Mouse (Mus musculus): ENCODE measurements around the gene Slc38a3.

The Slc38a3 gene

DNA sequence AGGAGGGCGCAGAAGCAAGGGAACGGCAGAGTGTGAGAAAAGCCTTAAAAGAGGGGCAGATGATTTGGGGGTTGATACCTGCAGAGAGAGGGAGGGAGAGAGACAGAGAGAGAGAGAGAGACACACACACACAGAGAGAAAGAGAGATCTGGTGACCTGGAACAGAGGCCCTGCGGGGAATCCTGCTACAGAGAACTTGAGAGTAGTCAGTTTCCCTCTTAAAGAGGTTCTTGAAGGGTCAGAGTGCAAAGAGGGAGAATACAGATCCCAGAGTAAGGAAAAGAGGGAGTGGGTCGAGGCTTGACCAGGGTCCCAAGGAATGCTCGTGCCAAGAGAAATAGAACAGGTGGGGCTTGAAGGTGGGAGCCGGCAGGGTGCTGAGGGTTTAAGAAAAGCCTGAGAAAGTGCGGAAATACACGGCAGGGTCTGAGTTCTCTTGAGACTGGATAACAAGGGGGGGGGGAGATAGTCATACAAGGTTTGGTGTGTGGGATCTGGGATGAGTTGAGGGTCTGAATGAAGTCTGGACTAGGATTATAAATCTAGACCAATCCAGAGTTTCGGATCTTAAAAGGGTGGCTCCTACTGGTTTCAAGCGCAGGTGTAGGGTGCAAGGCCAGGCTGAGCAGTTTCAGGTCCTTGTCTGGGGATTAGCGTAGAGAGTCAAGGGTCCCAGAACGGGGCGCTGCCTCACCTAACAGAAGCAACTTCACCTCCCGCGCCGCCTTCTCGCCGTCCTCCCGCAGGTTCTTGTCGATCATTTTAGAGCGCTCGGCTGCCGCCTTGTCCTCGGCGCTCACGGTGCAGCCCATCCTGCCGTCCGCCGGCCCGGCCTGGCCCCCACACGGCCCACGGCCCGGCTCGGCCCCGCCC lies 34.7 kb downstream of the Slc38a3 start:
- DNase-seq: peak; percentile 42

DNA sequence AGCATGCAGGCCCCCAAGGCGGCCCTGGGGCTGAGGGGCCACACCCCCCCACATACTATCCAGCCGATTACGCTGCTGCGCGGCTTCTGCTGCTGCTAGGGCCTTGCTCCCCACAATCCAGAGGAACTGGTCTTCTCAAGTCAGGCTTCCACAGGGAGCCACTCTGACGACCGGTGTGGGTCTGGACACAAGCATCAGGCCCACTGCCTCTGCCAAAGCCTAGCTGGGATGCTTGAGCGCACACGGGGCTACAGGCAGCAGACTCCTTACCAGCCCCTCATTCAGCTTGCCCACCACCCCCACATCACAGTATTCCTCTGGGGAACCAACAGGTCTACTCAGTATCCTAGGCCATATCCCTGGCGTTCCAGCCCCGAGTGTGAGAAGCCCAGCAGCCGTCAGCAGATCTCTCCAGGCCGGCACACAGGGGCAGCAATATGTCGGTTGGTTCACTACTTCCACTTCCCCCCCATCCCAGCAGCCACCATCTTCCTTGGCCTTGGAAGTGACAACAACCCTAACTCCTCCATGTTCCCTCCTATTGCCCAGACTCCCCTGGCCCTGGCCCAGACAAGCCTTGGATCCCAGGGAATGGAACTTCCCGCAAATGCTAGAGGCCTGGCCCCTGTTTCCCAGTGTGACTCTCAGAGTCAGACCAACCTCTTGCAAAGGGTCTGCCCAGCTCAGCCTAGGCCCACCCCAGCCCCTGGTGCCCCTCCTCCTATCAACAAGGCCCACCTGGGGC lies 35.5 kb downstream of the Slc38a3 start:
- DNase-seq: peak; percentile 66

DNA sequence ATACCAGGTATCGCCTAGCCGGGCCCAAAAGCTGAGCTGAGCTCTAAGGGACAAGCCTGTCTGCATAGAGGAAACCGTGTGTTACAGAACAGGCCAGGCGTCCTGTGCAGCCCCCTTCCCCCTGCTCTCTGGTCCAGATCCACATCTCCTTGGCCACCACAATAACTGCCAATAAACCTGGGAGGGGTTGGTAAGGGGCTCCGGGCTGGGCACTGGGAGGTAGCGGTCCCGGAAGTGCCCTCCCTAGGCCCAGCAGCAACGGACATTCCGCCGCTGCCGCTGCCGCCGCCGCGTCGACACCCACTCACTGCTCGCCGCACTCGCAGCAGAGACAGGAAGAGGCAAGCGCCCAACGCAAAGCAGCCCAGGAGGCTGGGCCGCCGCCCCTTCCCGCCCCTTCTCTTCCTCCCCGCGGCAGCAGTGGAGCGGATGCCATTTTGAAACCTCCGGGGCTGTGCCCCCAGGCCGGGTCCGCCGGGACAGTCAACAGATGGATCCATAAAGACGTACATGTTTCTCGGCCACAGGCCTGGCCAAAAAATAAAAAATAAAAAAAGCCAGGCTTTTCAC lies 36.2 kb downstream of the Slc38a3 start:
- DNase-seq: peak; percentile 65

DNA sequence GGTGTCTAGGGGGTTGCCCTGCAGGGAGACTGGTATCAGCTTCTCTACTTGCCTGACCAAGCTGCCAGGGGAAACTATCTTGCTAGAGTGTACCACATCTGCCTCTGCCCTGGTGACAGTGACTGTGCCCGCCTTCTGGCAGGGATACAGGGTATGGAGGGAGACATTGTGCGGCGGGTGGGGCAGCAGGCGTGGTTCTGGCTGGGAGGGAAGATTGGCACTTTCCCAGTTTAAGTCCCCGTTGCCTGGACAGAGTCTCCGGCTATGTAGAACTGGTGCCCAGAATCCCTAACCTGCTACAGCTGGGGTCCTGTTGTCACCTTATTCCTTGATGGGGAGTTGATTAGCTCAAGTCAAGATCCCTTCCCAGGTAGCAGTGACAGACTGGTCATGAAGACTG lies 36.9 kb downstream of the Slc38a3 start:
- peak; percentile 73 for DNase-seq

DNA sequence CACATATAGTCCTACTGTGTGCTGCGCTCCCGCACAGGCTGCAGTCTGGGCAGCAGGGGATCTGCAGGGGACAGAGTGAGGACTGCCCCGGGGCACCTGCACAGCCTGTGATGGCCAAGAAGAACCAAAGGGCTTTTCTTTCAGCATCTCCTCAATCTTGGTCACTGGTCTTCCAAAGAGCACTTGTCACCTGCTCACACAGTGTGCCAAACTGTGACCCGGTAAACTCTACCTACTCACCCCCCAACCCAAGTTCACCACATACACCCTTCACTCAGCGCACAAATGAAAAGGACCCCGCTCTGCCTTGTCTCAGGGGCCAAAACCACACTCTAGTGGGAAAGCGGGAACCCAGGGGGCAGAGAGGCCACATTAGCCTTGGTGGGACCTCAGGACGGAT lies 37.5 kb downstream of the Slc38a3 start:
- peak; percentile 30 for DNase-seq

DNA sequence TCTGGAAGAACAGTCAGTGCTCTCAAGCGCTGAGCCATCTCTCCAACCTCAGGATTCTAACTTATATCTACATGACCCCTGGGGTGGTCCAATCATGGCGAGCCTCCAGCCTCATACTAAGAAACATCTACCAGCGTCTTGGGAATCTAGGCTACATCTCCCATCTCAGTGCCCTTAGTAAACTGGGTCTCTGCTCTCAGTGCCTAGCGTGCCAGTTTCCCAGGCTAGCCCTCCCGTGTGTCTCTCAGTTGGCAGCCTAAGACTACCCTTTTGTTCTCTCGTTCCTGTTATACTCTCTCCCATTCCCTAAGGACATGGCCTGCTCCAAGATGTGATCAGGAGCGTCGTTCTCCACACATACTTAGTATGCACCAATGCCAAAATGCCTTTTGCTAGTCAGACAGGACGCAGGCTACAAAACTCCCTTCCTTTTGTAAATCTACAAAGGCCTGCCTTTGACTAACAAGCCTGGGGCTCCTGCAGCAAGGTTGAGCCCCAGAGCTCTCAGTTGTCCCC lies 38.0 kb downstream of the Slc38a3 start:
- peak; percentile 32 for DNase-seq

DNA sequence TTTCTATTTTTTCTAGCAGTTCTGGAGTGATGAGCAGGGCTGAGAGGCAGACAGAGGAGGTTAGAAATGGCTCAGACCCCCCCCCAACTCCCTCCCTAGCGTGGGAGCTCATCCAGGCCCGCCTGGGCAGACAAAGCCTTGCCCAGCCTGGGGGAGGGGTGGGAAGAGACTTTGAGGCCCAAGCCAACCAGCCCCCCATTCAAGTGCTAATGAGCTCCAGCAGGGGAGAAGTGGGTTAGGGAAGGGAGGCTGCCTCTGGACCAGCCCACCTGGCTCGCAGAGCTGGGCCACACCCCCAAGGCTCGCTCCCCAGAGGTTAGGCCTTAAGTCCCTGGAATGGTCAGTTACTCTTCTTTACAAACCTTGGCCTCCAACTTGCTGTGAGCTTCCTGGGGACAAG lies 38.8 kb downstream of the Slc38a3 start:
- peak; percentile 64 for DNase-seq

DNA sequence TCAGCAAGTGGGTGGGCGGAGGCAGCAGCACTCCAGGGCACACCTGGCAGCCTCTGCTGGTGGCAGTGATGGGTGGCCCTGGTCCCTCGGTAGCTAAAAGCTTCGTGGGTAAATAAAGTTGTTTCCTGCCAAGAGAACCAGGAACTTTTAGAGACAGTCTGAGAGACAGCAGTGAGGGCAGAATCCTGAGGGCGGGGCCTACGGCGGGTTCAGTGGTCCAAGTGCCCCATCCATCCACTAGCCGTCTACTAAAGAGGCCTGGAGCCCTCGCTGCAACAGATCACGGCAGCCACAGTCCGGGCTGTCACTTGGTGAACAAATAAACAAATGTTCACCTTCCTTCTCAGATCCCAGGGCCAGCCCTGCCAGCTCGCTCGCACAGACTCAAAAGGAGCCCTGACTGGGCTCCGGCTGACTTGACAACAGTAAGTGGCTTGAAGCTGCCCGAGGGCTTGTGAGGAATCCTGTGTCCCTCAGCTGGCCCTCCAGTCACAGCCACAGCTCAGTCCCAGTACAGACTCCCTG lies 39.4 kb downstream of the Slc38a3 start:
- peak; percentile 51 for DNase-seq

DNA sequence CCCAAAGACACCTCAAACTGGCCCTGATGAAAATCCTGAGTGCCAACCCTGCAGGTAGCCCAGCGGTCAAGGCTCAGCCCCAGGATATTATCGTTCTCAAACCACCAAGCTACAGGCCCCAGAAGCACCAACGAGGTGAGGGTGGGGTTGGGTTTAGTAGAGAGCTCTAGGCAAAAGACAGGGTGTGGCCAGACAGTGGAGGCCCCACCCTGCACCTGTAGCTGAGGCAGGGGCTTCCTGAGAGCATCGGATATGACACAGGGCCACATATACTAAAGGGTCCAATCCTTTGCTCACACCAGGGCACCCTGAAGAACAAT lies 40.0 kb downstream of the Slc38a3 start:
- DNase-seq: peak; percentile 42

DNA sequence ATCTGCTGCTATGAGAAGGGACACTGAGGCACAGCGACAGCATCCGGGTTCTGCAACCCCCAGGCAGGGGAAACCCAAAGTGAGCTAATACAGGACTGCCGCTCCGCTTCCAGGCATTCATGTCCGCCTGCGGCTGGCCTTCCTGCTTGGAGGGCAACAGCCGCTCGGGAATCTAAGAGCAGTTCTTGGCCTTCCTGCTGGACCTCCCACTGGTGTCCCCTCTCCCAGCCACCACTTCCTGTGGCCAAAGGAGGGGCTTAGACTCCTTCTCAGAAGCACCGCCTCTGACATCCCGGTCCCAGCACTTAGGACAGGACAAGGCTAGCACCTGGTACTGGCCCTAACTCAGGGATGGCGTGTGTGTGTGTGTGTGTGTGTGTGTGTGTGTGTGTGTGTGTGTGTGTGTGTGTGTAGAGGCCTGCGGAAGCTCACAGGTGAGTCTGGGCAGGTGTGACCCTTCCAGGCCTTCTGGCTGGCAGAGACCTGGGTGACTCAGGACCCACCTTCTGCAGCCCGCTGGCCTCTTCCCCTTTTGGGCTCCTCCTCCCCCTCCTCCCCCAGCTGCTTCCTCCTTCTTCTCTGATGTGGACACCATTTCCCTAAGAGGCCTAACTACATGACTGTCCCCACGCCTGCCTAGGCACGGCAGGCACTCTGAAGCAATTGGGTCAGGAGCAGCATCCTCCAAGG lies 40.5 kb downstream of the Slc38a3 start:
- DNase-seq: peak; percentile 48

DNA sequence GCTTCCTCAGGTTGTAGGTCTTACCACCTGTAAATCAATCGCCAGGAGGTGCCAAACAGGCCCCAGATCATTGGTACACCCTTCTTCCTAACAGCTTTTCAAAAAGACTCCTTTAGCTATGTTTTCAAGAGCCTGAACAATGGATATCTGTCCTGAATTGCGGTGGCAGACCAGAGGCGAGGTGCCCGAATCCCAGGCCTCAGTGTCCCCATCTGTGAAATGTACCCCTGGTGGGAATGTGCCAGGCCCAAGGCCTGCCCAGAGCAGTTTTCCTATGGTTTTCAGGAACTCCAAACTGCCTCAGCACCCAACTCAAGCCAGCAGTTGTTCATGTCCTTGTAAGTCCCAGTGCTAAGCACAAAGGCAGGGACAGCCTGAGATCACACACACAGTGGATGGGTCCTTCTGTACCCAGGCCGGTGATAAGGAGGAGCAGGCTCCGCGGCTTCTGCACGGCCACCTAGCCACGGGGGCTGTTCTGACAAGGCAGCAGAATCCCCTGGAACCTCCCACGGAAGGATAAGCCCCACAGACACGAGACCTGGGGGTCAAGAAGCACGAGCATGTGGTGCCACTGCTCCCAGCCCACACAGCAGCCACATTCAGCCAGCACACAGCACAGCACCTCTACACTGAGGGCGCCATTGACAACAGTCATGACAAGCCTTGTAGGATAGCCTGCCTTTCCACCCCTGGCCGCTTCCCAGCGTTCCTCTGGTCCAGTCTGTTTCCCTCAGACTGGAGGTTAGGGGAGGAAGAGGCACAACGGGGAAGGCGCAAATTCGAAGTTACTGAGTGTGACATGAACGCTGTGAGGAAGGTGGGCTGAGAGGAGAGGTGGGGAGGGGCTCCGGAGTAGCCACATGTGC lies 41.7 kb downstream of the Slc38a3 start:
- peak; percentile 51 for DNase-seq

DNA sequence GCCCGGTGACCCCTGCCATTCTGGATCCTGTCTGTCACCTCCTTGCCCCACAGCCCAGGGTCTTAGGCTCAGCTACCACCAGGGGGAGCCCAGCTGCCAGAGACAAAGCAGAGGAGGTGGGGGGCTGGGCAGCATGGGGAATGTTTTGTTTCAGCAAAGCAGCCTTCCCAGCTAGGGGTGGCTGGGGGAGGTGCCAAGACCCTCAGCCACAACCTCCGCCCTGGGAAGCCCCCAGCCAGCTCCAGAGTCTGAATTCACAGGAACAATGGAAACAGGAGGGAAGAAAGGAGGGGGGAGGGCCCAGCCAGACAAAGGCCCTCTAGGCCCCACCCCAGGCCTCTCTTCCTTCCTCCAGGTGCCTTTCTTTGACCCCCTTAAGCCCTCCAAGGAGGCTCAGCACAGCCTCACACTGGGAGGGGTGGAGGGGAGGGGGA lies 42.5 kb downstream of the Slc38a3 start:
- peak; percentile 81 for DNase-seq

DNA sequence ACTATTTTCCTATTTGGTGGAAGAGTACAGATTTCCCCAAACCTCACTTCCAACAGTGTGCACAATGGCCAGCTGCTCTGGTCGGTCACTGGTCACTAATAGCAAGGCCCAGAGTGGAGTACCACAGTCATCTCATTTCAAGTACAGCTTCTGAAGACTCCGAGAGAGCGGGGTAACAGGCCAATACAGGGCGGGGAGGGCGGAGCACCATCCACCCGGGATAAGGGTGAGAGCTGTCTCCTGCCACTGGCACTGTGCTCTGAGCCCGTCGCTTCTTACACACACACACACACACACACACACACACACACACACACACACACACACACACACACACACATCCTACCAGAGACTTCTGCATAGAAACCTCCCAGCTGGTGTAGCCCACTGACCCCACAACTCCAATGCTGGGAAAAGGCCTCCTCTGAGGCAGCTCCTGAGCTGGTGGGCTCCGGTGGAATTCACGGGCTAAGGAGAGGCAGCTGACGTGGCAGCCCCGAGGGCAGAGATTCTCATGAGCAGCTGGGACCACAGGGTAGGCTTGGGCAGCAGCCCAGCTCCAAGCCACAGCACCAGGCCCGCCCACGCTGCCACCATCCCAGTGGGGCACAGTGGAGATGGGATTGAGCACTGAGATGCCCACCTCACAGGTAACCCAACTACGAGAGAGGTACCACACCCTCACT lies 43.0 kb downstream of the Slc38a3 start:
- peak; percentile 45 for DNase-seq

DNA sequence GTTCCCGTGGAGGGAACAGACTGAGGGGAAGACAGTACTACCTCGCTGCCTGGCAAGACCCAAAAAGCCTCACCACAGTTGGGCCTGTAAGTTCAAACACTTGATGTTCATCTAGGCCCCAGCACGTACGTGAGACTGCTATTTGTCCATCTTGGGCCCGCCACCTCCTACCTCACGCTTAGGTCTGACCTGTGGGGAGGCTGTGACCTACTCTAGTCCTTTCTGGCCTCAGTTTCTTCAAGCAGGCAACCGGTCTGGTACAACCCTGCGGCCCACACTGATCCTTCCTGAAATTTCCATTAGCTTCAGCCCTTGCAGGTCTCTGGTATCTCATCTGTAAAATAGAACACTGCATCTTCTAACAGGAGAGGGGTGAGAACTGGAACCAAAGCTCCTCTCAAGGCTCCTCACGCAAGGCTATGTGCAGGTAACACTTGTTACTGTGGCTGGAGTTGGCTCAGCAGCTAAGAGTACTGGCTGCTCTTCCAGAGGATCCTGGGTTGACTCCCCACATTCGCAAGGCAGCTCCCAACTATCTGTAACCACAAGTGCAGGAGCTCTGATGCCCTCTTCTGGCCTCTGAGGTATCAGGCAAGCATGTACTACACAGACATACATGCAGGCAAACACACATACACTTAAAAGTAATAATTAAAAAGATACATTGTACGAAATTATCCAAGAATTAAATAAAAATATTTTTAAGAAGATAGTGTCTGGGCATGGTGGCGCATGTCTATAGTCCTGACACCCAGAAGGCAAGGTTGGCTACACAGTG lies 43.8 kb downstream of the Slc38a3 start:
- no peak for DNase-seq

DNA sequence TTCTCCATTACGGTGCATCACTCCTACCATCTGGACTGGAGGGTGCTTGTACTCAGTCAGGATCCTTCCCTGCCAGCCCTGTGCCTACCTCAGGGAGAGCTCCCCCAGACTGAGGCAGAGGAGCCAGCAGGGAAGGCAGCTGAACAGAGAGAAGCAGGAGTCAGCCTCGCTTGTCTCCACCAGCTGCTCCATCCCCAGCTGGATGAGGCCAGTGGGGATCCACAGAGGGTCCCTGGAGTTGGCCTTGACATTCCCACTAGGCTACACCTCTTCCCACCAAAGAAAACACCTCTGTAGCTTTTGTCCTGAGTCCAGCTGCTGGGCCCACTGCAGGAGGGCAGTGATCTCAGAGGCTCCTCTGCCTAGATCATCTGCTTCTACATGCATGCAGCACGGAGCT lies 44.4 kb downstream of the Slc38a3 start:
- peak; percentile 28 for DNase-seq

DNA sequence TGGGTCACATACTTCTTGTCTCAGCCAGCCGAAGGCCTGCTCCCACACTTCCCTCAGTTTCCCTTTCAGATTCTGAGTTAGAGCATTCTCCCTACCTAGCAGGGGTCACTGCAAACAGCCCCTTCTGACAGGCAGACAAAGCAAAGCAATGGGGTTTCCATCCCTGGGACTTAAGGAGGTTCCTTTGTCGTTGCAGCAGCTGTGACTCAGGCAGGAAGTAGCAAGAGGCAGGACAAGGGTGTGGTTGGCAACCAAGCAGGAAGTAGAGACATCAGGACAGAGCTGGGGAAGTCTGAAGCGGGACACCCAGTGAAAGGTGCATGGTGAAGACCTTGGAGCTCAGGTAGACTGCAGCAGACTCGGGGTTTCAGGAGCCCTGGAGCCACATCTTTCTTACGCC lies 44.8 kb downstream of the Slc38a3 start:
- DNase-seq: no peak

DNA sequence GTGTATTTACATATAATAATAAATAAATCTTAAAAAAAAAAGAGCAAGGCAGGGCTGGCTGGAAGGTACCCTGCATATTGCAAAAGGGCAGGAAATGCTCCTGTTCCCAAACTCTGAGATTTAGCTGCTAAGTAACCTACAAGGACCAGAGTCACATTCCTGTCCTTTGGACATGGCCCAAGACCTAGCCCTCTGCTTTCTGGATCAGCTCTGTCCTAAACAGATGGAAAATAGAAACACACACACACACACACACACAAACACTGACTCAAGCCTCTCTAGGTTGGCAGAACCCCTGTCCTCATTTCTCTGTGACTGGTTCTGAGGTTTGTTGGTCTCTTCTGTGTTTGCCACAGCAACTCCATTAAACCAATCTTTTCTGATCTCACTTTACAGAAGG lies 48.4 kb downstream of the Slc38a3 start:
- DNase-seq: peak; percentile 50

DNA sequence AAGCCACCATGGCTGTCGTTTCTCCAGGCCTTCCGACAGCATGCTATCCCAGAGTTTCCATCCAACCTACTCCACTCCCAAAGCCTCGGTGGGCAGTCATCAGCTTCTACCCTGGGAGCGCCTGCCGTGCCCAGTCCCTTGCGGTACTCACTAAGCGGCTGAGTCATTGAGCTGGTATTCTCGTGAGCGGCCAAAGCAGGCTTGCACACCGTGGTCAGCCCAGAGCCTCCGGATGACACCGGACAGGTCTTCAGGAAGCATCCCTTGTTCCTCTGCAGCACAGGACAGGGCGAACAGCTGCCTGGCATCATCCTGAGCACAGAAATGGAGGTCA lies 49.8 kb downstream of the Slc38a3 start:
- DNase-seq: no peak

DNA sequence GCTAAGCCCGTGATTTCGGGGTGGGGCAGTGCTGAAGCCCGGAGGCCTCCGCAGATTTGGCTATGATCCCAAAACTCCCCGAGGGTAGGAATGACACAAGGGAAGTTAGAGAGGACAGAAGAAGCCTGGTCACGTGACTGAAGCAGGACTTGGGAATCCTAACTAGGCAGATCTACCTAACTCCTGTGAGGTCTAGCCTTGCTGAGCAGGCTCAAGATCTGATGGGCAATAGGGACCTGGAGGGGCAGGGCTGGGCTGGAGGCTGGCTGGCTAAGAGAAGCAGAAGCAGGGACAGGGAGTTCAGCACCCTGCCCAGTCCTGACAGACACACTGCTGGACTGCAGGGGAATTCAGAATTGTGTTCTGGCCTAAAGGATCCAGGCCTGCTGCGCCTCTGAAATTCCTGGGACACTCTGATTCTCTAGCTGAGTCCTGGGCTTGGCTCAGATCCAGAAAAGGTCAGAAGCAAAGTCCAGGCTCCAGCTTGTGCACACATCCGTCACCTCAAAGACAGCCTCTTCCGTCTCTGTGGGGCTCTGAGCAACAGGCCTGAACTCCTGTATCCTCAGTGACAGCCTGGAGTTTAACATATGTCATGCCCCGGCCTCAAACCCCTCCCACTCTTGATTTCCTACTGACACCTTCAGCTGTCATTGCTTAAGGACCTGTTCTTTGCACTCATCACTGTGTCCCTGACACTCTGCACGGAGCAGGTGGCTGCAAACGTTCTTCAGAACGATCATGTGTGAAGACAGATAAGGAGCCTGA lies 50.4 kb downstream of the Slc38a3 start:
- peak; percentile 58 for DNase-seq

DNA sequence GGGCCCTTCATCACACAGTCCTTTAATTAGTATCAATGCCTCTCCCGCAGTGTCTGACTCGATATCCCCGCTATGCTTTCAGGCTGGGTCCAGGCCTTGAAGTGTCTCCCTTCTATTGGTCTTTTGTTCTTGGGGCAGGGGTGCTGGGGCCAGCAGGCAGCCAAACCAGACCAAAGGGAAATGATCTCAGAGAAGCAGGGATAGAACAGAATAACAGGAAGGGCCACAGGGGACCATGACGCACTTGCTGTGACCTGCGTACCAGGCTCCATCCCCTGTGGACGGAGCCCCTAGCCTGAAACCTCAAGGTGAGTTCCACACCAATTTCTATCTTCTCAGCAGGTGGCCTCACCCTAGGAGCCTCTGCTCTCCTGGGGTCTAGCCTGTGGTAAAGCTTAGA lies 51.2 kb downstream of the Slc38a3 start:
- DNase-seq: no peak

Data from cerebellum, adult 11-12 months (tissue).